Mouse (Mus musculus) MEL (cell line): ENCODE results near the gene Fam57b.
A peak's percentile ranks its signal among the peaks of the same experiment; 100 is the strongest.

Experiments used
- CHD1 ChIP-seq: IDR thresholded peaks from 2 replicates; pipeline ENCODE4 v1.6.1; 2012; ENCODE audit warnings: low read depth, mild to moderate bottlenecking, inconsistent platforms, low read length, improper control_type of control experiment
- CTCF ChIP-seq, 3 experiments: IDR thresholded peaks in 2 of 3; conservative IDR thresholded peaks in 1 of 3; 2 replicates each; pipeline ENCODE4 v1.5.1; 2011 to 2012; ENCODE audit warnings: low read length in 3 of 3, low read depth in 2 of 3, mild to moderate bottlenecking in 2 of 3, improper control_type of control experiment in 1 of 3, inconsistent platforms in 1 of 3, mixed read lengths in 1 of 3, moderate library complexity in 1 of 3; ENCODE audit not compliant: control insufficient read depth in 1 of 3, insufficient read depth in 1 of 3, poor library complexity in 1 of 3, severe bottlenecking in 1 of 3
- EP300 ChIP-seq, 2 experiments: IDR thresholded peaks; 2 replicates each; pipeline ENCODE4 v1.6.1; 2011; ENCODE audit warnings: improper control_type of control experiment in 2 of 2, low read length in 2 of 2, low read depth in 1 of 2, mild to moderate bottlenecking in 1 of 2
- ETS1 ChIP-seq: IDR thresholded peaks from 2 replicates; pipeline ENCODE4 v1.6.1; 2012; ENCODE audit warnings: low read depth, mild to moderate bottlenecking, inconsistent platforms, low read length, improper control_type of control experiment, moderate library complexity
- GABPA ChIP-seq: IDR thresholded peaks from 2 replicates; pipeline ENCODE4 v1.6.1; 2012; ENCODE audit warnings: low read depth, mild to moderate bottlenecking, inconsistent platforms, low read length, improper control_type of control experiment, moderate library complexity
- GATA1 ChIP-seq: IDR thresholded peaks from 2 replicates; pipeline ENCODE4 v1.6.1; 2011; ENCODE audit warnings: low read depth, low read length, improper control_type of control experiment
- HCFC1 ChIP-seq: IDR thresholded peaks from 2 replicates; pipeline ENCODE4 v1.6.1; 2012; ENCODE audit warnings: low read depth, mild to moderate bottlenecking, inconsistent platforms, low read length, improper control_type of control experiment, moderate library complexity
- RAD21 ChIP-seq: IDR thresholded peaks from 2 replicates; pipeline ENCODE4 v1.6.1; 2011; ENCODE audit warnings: mild to moderate bottlenecking, low read depth, low read length, improper control_type of control experiment
- SIN3A ChIP-seq: IDR thresholded peaks from 2 replicates; pipeline ENCODE4 v1.6.1; 2012; ENCODE audit warnings: low read length, improper control_type of control experiment, inconsistent platforms
- SMC3 ChIP-seq: IDR thresholded peaks from 2 replicates; pipeline ENCODE4 v1.6.1; 2011; ENCODE audit warnings: low read depth, low read length, improper control_type of control experiment
- TAL1 ChIP-seq: IDR thresholded peaks from 2 replicates; pipeline ENCODE4 v1.6.1; 2012; ENCODE audit warnings: mild to moderate bottlenecking, inconsistent platforms, low read length, moderate library complexity, mixed read lengths
- TBP ChIP-seq: IDR thresholded peaks from 2 replicates; pipeline ENCODE4 v1.8.0; 2011; ENCODE audit warnings: low read depth, low read length, improper control_type of control experiment
- ZKSCAN1 ChIP-seq: IDR thresholded peaks from 2 replicates; pipeline ENCODE4 v1.6.1; 2012; ENCODE audit warnings: low read depth, mild to moderate bottlenecking, inconsistent platforms, low read length, improper control_type of control experiment, moderate library complexity
- ZNF384 ChIP-seq: IDR thresholded peaks from 2 replicates; pipeline ENCODE4 v1.6.1; 2012; ENCODE audit warnings: low read depth, mild to moderate bottlenecking, inconsistent platforms, low read length, improper control_type of control experiment

- TF ChIP-seq ETS1, result no peak
- TF ChIP-seq EP300 (IDR thresholded peaks at IDR 0.05; ENCODE audit: low read depth in 1 of 2, low read length in 2 of 2), result no peak
- TF ChIP-seq CTCF (IDR thresholded peaks at IDR 0.05 in 2 of 3, conservative IDR thresholded peaks at IDR 0.05 in 1 of 3; ENCODE audit: control insufficient read depth in 1 of 3, insufficient read depth in 1 of 3, low read depth in 2 of 3, low read length in 3 of 3, poor library complexity in 1 of 3, severe bottlenecking in 1 of 3), result peak in 2 of 3 experiments; percentile 14 to 23; a peak in 2 of 6 replicates
- no peak for TF ChIP-seq SIN3A
- no peak for TF ChIP-seq HCFC1
- TF ChIP-seq GABPA, result no peak
- no peak for TF ChIP-seq ZKSCAN1
- TF ChIP-seq TAL1, result no peak
- no peak for TF ChIP-seq TBP
- TF ChIP-seq SMC3, result no peak
- no peak; the same call in 1 of the 2 replicates for TF ChIP-seq RAD21
- no peak for TF ChIP-seq CHD1
- TF ChIP-seq ZNF384, result no peak
- TF ChIP-seq GATA1, result no peak
These were observed 22.1 kb upstream of the Fam57b start for GRCm38 (mm10) chr7:126775185-126775977.
